Mouse (Mus musculus) thymus, postnatal 10 days (tissue): ENCODE measurements around the gene Zfp566.

Source experiments
- DNase-seq, 2 experiments: peaks; one replicate each; pipeline ENCODE4 v3.0.0; 2021; ENCODE audit warnings: low spot score in 2 of 2

The Zfp566 gene

DNA sequence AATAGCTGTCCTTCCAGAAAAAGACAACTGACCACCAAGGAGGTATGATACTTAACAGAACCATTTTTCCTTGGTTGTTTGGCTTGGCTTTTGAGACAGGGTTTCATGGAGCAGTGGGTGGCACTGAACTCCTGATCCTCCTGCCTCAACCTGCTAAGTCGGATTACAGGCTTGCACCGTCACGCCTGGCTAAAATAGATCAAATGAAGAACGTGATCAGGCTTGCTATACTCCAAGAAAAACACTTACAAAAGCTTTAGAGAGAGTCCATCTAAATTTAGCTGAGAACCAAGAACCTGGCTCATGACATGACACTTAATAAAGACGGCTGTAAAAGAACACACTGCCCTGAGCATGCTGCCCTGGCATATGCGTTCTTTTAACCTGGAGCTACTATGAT lies 30.0 kb downstream of the Zfp566 start:
- no peak for DNase-seq

DNA sequence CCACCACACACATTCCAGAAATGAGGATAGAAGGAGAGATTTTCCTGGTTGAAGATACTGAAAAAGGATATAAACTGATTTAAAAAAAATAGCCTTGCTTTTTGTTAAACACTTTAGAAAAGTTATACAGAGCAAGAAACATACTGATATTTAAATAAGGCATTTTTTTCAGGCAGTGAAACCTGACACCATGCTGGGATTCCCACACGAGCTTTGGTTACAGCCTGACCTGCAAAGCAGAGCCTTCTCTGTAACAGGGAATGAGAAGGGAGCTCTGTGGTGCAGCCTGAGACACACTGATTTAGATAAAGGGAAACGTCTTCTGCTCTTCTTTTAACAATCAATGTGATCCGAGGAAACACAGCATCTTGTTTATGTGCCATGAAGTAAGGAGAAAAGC lies 36.7 kb downstream of the Zfp566 start:
- DNase-seq: no peak

DNA sequence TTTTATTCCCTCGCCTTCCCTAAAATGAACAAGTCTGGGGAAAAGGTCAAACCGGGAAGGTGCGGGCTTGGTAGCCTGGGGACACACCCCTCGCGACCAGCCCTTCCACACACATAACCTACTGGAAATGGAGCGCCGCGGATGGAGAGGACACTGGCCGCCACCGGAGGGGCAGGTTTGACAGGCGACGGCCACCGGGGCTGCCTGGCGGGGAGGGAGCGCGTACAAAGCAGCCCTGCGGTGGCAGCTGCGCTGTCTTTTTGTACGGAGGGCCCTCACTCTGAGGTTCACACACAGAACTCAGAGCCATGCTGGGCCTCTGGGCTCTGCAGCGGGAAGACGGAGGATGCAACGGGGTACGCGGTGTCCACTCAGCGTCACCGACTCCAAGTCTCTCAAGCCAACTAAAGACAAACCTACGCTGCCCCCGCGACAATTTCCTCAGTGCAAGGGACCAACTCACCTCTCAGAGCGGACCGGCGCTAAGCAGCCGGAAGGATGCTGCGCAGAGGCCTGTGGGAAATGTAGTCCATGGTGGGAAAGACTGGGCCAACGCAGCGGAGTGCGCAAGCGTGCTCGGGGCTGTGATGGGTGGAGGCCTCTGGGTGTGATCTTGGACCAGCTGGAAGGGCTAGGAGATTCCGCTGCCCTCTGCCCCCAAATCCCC lies 39.3 kb downstream of the Zfp566 start, which contains the start of gene Zfp14:
Gene Zfp14 (minus strand): TSS at position 499 of the 667 bp plus-strand sequence.
- DNase-seq: peak; percentile 79 to 85

DNA sequence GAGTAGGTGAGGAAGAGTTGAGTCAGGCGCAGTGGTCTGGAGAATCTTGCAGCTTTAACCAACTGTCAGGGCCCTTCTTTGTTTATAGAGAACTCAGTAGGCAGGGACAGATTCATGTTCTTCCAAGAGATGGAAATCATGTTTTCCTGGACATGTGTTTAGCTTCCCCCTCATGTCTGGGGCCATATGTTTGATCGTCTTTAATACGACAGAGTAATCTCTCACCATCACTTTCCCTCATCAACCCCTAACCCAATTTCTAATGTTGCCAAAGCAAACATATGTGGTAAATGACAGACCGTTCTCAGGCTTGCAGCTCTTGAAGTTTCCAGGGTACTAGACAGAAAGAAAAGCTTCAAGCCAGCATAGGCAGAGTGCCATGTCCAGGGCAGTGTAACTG lies 42.2 kb downstream of the Zfp566 start:
- no peak for DNase-seq

DNA sequence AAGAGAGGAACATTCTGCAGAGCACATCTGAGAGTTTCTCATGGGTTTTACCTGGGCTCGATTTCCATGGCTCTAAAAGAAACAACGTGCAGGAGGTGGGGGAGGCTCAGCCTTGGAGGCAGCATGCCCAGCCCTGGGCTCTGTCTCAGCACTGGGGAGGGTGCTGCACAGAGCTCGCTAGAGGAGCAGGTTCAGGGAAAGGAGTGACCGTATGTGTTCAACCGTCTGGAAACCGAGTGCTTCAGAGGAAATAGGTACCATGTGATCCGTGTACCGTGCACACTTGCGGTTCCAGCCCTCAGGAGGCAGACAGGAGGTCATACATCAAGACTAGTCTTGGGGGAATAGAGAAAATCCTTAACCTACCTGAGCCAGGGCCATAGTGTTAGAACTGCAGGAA lies 46.0 kb downstream of the Zfp566 start:
- no peak for DNase-seq

DNA sequence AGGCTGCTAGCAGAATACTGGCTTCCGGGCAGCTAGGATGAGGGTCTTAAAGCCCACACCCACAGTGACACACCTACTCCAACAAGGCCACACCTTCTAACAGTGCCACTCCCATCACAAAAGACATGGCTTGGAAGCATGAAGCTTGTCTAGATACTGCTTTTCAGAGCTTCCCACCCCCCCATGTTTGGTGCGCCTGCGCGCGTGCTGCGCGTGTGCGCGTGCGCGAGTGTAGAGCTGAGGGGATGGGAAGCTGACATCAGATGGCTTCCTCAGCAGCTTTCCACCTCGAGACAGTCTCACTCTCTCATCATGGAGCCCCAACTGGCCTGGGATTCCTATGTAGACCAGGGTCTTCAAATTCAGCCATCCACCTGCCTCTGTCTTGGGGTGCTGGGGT lies 56.0 kb downstream of the Zfp566 start:
- no peak for DNase-seq

DNA sequence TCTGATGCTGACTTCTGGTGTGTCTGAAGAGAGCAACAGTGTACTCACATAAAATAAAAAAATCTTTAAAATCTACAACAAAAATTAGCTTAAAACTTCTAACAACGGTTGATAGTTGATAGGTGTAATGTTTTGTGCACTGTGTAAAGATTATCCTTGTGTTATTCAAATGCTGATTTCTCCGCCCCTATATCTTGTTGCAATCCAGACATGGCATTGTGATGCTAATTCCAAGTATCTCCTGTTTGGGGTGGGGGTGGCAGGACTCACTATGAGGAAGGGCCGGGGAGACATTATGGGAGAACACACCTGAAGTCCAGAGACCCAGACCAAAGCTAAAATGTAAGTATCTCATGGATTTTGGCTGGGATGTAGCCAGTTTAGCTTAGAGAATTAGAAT lies 58.9 kb downstream of the Zfp566 start:
- no peak for DNase-seq

DNA sequence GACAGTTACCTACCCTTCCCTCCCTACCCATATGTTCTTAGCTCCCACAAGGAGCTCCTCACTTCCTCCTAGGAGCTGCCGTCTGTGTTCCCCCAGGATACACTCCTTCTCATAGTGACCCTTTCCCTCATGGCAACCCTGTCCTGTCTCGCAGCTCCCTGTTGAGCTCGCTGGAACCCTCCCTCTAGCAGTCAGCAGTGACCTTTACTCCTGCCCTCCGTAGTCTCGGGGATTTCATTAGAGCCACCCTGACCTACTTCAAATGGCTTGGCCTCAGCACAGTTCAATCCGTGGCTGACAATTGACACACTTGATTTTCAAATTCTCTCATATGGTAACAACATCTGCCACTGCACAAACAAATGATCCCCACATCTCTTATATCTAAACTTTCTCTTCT lies 59.6 kb downstream of the Zfp566 start:
- DNase-seq: no peak

DNA sequence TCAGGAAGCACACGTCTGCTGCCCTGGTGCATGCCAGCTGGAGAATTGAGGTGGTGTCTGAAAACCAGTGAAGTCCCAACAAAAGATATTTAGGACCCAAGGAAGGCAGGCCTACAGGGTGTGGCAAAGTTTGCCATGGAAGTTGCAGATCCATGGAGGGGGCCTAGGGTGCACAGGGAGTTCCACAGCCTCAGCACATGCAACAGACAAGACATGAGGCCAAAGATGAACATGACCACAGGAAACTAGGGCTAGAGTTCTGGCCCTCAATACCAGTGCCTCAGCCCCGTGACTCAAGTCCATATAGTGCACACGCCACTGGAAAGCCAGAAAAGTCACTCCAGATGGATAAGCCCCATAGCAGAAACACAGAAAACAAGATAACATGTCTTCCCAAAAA lies 61.8 kb downstream of the Zfp566 start:
- no peak for DNase-seq
